Mouse (Mus musculus): Measurements from ENCODE around the gene Fam13a.

Fam13a gene

DNA sequence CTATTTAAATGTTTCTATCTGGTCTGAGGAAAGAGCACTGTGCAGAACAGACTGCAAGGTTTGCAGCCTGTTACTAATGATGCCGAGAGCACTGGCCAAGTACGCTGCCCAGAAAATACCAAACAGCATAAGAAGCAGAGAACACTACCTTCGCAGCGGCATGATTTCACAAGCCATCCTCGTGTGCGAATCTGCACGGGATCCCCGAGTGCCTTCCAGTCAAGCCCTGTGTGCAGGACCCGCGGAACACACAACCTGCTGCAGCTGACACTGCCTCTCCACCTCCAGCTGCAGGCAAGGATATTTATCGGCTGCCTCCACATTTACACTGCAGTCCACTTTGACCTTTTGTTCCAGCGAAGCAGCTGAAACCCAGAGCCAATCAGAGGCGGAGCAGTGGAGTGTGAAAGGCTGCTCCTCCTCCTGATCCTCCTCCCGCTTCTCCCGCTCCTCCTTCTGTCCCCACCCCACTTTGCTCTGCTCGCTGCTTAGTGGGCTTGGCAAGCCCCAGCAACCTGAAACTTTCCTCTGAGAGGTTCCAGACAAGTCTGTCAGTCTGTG lies at the start of gene Fam13a:
Gene Fam13a (minus strand): TSS at position 386 of the 561 bp plus-strand sequence.
- CTCF ChIA-PET: no interaction called here

DNA sequence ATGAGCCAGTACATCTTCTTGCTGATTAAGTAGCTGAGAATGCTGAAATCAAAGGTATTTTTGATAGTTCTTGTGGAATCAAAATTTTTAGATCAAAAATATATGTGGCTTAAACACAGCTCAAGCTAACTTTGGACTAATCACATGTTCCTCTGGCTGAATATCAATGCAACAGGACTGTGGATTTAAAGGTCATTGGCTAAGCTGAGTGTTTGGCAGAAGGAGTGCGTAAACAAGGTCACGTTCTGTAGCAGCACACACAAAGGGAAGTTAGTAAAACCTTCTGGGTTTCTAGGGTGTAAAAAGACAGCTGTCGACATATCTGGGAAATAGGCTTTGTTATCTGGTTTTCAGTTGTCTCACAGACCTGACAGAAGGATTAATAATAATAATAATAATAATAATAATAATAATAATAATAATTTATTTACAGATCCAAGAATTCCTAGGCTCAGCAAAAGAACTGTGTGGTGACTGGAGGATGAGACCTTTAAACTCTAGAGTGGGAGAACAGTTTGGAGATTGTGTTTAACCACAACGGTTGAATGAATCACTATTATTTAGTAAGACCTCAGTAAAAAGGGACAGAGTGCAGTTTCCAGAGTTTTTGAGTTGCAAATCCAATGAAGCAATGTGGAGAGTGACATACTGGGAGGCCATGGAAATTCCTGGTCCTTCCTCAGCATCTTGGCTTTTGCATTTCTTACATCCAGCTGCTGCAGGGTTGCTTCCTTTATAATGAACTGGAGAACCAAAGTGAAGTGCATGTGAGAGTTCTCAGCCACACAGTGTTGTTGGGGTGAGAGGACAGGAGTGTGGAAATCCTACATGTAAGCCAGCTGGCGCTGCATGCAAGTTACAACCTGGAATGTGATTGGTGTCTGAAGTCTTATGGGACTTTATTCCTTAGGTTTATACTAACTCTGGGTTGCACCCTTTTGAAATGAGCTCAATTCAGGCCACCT lies 48.0 kb upstream of the Fam13a start:
- CTCF ChIA-PET: no interaction called here

GRCm38 (mm10) chr6:59071691-59072090 lies 47.3 kb upstream of the Fam13a start:
- CTCF ChIA-PET: no interaction called here

DNA sequence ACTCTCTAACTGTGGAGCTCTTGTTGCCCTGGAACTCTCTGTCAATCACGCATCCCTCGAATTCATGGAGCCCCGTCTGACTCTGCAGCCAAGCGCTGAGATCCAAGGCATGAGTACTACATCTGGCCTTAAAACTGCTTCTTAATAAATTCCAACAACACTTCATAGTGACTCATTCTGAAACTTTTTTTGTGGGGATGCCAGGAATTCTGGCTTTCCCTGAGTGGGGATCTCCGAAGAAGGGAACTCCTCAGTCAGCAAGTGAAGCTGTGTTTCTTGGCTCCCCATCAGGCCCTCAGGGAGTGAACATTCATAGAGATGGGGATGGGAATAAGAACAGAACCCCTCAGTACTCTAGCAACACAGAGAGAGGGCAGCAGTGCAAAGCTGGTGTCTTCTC lies 43.8 kb upstream of the Fam13a start:
- CTCF ChIA-PET: no interaction called here

GRCm38 (mm10) chr6:59064440-59064839 lies 40.1 kb upstream of the Fam13a start:
- CTCF ChIA-PET: no interaction called here

DNA sequence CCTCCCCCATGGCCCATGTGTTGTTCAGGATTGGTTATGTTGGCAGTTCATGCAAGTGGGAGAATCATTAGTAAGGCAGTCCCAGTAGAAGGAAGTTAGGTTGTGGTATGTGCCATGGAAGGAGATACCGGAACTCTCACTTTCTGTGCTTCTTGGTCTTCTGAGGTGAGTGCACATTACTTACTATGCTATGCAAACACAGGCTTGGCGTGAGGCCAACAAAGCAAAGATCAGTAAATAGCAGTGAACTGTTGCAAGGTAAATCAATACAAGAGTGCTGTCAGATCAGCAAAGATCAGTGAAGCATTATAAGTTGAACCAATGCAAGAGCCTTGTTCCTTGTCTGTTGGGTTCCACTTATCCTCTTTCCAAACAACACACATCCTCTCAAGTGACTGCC lies 28.9 kb upstream of the Fam13a start:
- CTCF ChIA-PET: no interaction called here

- CTCF ChIA-PET: no interaction called here
Observed at GRCm38 (mm10) chr6:59039719-59040118, 15.4 kb upstream of the Fam13a start.

DNA sequence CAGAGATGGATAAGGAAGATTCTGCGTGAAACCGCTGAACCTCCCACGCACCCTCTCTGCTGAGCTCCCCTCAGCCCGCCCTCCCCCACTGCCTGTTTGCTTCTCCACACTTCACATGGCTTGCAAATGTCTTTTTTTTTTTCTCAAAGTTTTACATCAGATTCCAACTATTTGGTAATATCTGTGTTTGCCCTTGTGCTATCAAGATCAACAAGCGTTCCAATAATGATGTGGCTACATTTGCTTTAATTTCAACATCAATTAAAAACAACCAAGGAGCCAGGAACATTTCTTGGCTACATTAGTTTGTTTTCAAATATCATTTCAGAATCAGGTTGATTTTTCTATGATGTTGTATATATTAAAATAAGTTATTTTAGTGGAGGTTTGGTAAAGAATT lies 8.4 kb upstream of the Fam13a start:
- CTCF ChIA-PET: no interaction called here

GRCm38 (mm10) chr6:59031539-59031938 lies 7.2 kb upstream of the Fam13a start:
- CTCF ChIA-PET: no interaction called here

GRCm38 (mm10) chr6:59030667-59031066 lies 6.3 kb upstream of the Fam13a start:
- CTCF ChIA-PET: no interaction called here

DNA sequence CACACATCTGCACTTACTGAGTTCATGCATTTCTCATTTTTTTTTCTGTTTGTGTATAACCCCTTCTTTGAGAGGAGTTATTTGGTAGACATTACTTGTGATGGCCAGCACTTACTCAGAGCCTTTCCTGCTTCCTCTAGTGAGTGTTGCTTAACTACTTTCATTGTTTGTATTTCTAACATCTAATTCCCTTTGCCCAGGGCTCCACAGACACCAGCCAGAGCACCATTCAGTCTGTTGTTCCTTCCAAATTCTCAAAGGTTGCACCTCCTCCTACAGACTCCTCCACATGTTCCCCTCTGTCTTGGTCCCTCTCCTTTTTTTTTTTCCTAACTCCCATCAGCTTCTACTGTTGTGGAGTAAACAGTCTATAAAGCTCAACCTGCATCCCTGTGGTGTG lies 5.7 kb upstream of the Fam13a start:
- CTCF ChIA-PET: no interaction called here

- CTCF ChIA-PET: no interaction called here
Observed at GRCm38 (mm10) chr6:59028871-59029270, 4.5 kb upstream of the Fam13a start.

DNA sequence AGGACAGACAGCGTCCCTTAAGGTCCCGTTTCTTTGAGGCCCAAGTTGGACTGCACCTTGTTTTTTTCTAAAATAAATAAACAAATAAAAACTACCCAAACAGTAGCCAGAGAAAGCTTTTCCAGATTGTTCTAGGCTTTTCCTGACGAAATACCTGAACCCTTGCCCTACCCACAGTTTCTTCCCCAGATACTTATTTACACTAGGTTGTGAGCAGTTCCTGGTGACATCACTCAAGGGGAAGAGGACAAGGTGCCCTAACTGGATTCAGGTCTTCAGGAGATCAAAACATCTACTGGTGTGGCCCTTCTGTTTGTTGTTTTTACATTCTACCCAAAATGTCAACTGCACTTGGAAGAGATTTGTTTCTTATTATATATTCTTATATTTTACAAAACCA lies 457 bp upstream of the Fam13a start:
- CTCF ChIA-PET: no interaction called here

- CTCF ChIA-PET: no interaction called here
Observed at GRCm38 (mm10) chr6:59023455-59024163, 740 bp downstream of the Fam13a start.

- CTCF ChIA-PET: no interaction called here
Observed at GRCm38 (mm10) chr6:59022621-59023020, 1.7 kb downstream of the Fam13a start.

- CTCF ChIA-PET: no interaction called here
Observed at GRCm38 (mm10) chr6:59020346-59020745, 4.0 kb downstream of the Fam13a start.

- CTCF ChIA-PET: no interaction called here
Observed at GRCm38 (mm10) chr6:59019847-59020246, 4.5 kb downstream of the Fam13a start.

GRCm38 (mm10) chr6:59016336-59016832 lies 8.0 kb downstream of the Fam13a start:
- CTCF ChIA-PET: no interaction called here

DNA sequence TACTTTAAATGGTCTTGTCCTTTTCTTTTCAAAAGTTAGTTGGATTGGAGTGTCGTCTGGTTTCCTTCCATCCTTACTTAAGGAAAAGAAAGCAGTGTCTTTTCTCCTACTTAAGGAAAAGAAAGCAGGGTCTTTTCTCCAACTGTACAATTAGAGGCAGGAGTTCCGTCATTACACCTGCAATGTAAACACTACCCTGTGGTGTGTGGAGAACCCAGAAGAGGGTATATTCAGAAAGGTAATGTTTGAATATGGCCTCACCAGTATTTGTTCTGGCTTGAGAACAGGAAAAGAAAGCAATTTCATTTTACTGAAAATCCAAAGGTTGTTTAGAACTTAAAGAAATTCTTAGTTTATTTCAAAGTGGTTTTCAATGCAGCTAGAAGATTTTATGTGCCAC lies 9.6 kb downstream of the Fam13a start:
- CTCF ChIA-PET: no interaction called here

- CTCF ChIA-PET: no interaction called here
Observed at GRCm38 (mm10) chr6:59014088-59014759, 10.1 kb downstream of the Fam13a start.

DNA sequence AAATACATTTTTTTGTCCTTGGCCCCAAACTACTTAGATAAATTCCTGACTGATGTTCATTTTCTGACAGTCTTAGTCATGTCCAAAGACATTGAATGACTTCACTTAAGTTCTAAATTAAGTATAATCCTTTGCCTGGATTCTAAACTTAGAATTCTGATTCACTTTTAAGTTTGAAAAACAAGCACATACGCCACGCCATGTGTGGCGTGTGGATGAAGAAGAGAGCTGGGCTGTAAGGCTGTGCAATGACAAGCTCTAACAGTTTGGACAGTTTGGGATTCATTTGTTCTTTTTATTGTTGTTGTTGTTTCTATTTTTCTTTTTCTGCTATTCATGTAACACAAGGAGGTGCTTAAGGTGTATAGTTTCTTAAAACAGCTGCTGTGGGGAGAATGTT lies 13.6 kb downstream of the Fam13a start:
- CTCF ChIA-PET: no interaction called here

- CTCF ChIA-PET: no interaction called here
Observed at GRCm38 (mm10) chr6:59004630-59005029, 19.7 kb downstream of the Fam13a start.
